Mouse (Mus musculus) left cerebral cortex, postnatal 25 days (tissue): ENCODE data around the gene Kcnj12. TPM values are rescaled to one million over a fixed set of nuclear protein-coding genes. Genes with fewer than 3 reads are reported as not detected.
A peak's percentile ranks its signal among the peaks of the same experiment; 100 is the strongest.

ENCODE experiments used
- DNase-seq, 2 experiments: peaks; one replicate each; pipeline ENCODE4 v3.0.0; 2022; ENCODE audit warnings: low spot score in 2 of 2, mixed read lengths in 1 of 2
- intact Hi-C: fragments of 180-260 bp; cut with DNase I; formaldehyde crosslinking; loops from one replicate; pipeline ENCODE4 v1.15.1; 2025
- total RNA-seq, 2 experiments: library from RNA; stranded (reverse); gene quantifications; 2 replicates each; pipeline ENCODE4 v1.2.3; 2021

Kcnj12 gene
- 10 to 100 TPM; 17.4 to 19.6 TPM for total RNA-seq

DNA sequence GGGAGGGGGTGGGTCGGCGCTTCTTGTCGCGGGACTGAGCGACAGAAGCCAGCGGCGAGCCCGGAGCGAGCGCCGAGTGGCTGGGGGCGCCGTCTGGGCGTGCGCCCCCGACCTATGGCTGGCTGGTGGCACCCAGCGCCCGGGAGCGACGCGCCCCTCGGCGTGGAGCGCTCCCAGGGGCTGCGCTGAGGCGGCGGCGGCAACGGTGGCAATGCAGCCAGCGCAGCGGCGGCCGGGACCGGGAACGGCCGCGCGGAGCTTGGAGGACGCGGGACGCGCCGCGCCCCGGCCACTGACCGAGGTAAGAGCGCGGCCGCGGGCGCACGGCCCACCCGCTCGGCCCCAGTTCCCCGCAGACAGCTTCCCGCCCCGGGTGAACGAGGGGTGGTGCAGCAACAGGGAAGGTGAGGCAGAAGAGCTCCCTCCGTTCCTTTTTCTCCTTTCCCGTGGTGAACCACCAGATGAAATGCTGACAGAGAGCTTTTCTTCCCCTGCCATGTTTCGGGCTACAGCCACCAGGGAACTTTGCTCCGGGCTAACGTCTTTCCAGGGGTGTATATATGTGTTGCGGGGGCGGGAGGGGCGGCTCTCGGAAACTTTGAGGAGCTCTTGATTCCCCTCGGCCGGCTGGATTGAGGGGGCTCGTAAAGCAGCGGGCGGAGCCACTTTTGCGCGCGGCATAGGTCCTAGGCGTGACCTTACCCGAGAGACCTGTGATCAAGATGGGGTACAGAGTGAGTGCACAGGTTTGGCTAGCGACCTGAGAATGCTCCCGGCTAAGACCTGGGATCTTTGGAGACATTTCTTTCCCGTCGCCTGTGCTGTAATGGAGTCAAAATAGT is at the start of gene Kcnj12:
Gene Kcnj12 (plus strand): TSS at position 15 of the 842 bp plus-strand sequence.
- peak in 1 of 2 experiments; percentile 24 for DNase-seq
- intact Hi-C loops: no loop called here

GRCm38 (mm10) chr11:60975097-60975496 is 47.3 kb upstream of the Kcnj12 start:
- no peak for DNase-seq
- intact Hi-C loops: no loop called here

GRCm38 (mm10) chr11:60976234-60976633 is 46.1 kb upstream of the Kcnj12 start:
- intact Hi-C loops: no loop called here

DNA sequence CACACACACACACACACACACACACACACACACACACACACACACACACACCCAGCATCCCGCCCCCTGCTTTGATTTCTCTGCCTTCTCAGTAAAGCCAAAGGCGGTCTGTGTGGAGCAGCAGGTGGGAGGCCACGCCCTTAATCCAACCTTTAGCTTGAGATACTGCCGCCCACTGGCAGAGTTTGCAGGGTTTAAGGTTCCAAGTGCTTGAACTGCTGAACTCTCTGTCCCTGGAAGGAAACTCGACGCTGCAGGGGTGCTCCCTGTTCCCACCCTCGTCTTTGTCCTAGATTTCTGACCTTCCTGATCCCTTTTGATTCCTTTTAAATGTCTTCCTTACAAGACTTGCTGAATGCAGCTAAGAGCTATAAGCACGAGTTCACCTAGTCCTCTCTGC is 45.6 kb upstream of the Kcnj12 start:
- DNase-seq: no peak
- intact Hi-C loops: no loop called here

More at GRCm38 (mm10) chr11:60976234-60976633, 46.1 kb upstream of the Kcnj12 start:
- no peak for DNase-seq

DNA sequence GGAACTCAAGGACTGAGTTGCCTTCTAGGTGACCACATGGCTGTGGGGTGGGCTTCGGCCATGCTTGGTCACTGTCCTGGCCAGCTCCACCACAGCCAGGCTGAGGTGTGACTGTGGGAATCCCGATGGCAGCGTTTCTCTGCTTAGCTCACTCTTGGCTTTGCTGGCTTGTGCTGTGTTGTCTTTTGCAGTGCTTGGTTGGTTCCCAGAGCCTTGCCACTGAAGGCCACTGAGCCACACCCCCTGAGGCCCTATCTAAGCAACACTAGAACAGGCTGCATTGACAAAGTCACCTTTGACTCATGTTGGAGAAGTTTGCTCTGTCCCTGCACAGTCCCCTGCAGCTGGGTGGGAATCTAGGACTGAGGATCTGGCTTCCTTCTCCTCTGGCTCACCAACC is 45.2 kb upstream of the Kcnj12 start:
- intact Hi-C loops: no loop called here
- no peak for DNase-seq

GRCm38 (mm10) chr11:60978658-60979057 is 43.7 kb upstream of the Kcnj12 start:
- DNase-seq: no peak
- intact Hi-C loops: no loop called here

- no peak for DNase-seq
- intact Hi-C loops: no loop called here
Observed at GRCm38 (mm10) chr11:60979788-60980187, 42.6 kb upstream of the Kcnj12 start.

GRCm38 (mm10) chr11:60981693-60982486 is 40.5 kb upstream of the Kcnj12 start:
- intact Hi-C loops: no loop called here
- peak; percentile 25 to 46 for DNase-seq

GRCm38 (mm10) chr11:60984912-60985558 is 37.3 kb upstream of the Kcnj12 start:
- intact Hi-C loops: no loop called here
- DNase-seq: peak; percentile 31 to 43

- intact Hi-C loops: no loop called here
- DNase-seq: no peak
Observed at GRCm38 (mm10) chr11:60990428-60990827, 31.9 kb upstream of the Kcnj12 start.

DNA sequence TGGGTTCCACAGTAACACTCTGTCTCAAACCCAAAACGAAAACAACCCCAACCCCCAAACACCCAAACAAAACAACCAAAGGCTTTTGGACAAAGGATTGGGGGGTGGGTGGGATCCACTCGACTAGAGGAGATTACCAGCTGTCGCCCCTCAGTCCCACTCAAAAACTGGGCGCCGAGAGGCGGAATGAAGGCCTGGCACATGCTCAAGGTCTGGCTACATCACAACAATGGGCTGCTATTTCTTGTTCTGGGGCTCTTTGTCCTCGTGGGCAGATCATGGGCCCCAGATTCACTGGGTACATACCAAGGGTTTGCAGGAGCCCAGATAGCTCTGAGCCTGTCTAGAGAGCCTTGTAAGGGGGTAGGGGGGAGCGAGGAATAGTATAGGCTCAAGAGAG is 19.6 kb upstream of the Kcnj12 start:
- intact Hi-C loops: no loop called here
- no peak for DNase-seq

- intact Hi-C loops: no loop called here
- no peak for DNase-seq
Observed at GRCm38 (mm10) chr11:61004046-61004445, 18.3 kb upstream of the Kcnj12 start.

- intact Hi-C loops: no loop called here
- DNase-seq: no peak
Observed at GRCm38 (mm10) chr11:61004781-61005180, 17.6 kb upstream of the Kcnj12 start.

DNA sequence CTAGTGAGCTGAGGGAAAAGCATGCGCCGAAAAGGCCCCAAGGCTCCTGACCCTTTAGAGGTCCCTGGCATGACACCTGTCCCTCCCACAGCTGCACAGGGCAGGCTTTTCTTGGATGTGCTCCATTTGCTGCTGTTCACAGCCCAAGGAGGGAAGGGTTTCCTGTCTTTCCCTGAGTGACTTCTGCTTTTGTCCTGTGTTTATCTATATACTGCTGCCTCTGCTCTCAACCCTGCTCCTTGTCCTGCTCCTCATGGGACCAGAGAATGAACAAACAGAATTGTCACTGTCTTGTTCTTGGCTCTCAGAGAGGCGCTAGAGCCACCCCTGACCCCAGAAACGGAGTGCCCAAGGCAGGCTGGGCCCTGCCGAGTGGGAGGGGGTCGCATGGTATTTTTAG is 17.0 kb upstream of the Kcnj12 start:
- intact Hi-C loops: no loop called here
- no peak for DNase-seq

DNA sequence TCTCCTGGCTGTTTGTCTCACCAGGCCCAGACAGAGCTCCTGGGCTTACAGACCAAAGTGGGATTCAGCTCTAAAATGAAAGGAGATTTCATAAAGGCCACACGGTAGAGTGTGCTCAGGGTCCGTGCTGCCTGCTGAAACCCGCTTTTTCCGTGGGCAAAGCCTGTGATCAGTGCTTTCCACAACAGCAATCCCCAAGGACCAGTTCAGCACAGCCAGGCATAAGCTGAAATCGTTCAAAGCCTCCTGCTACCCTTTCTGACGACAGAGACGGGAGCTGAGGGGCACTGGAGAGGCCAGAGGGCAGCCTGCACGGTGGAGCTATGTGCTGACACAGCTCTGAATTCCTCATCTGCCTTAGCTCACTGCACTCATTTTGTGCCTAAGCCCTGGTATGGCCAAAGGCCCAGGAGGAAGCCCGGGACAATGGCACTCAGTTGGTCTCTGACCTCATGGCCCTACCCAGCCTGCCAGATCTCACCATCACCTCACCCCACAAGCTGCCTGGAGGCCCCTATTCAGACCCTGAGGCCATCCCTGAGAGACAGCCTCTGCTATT is 10.5 kb upstream of the Kcnj12 start:
- intact Hi-C loops: no loop called here
- no peak for DNase-seq

DNA sequence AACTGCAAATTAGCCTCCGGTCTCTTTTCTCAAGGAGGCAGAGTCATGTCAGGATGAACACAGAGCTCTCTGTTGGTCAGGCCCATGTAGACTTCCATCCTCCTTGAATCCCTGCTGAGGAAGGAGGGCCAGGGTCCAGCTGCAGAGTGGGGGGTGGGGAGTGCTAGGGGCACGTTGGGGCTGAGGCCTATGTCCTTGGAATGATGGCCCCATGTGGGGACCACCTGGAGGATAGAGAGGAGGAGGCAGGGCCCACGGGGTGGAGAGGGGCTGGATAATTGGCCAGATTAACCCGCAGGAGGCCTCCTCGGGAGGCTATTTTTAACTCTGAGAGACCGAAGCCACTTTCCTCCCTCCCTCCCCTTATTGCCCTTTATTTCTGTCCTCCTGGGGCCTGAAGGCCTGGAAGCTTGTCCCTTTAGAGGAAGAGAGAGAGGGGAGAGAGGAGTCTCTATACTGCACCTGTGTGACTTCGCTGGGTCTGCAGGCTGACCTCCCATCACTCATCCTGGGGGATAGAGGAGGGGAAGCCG is 5.4 kb upstream of the Kcnj12 start:
- DNase-seq: no peak
- intact Hi-C loops: no loop called here

GRCm38 (mm10) chr11:61021129-61021528 is 1.2 kb upstream of the Kcnj12 start:
- intact Hi-C loops: no loop called here

GRCm38 (mm10) chr11:61021676-61022549 is 451 bp upstream of the Kcnj12 start:
- intact Hi-C loops: no loop called here
- peak; percentile 56 for DNase-seq

More at GRCm38 (mm10) chr11:61021129-61021528, 1.2 kb upstream of the Kcnj12 start:
- DNase-seq: no peak
